7 mouse cellular contexts compared by ENCODE assay signal in genomic region chr9:99569071-99569397, GRCm38 (mm10). TPM values are rescaled to one million over a fixed set of nuclear protein-coding genes. Genes with fewer than 3 reads are reported as not detected.
DNase-seq lines count a peak whose midpoint lies in the region; ATAC-seq lines count a peak whose summit lies in the region.

No protein-coding gene starts in this region.

- intact Hi-C loops in left cerebral cortex, postnatal 10 days (cut with DNase I), result no loop called here

- no peaks in the 10 kb centered on the region for H3K9me3 ChIP-seq in lung, embryonic 16.5 days (ENCODE audit: control insufficient read depth, low read length)
- H3K9me3 ChIP-seq in forebrain, embryonic 10.5 days, result no peaks in the 10 kb centered on the region
- no peaks in the 10 kb centered on the region for H3K9me3 ChIP-seq in limb, embryonic 11.5 days (ENCODE audit: control insufficient read depth, low read length)

- DNase-seq in lung, postnatal 4 days, result no peak
- DNase-seq in forebrain, embryonic 10.5 days (ENCODE audit: extremely low spot score, low spot score), result no peak
- DNase-seq in limb, embryonic 11.5 days (ENCODE audit: low spot score), result no peak
- DNase-seq in left cerebral cortex, postnatal 10 days (ENCODE audit: extremely low spot score in 1 of 2, low spot score in 2 of 2), result no peak

- H3K9ac ChIP-seq in lung, embryonic 16.5 days (ENCODE audit: low read length), result peak overlapping the region; percentile 92
- peak overlapping the region; percentile 98 for H3K9ac ChIP-seq in limb, embryonic 11.5 days (ENCODE audit: low read length)

- peaks cover 5% of the 10 kb centered on the region for H3K4me1 ChIP-seq in lung, embryonic 16.5 days (replicated peaks; ENCODE audit: control insufficient read depth, insufficient read depth, low read length)
- peaks cover 19% of the 10 kb centered on the region for H3K4me1 ChIP-seq in forebrain, embryonic 10.5 days
- peaks cover 6% of the 10 kb centered on the region; the same call in 1 of the 2 replicates for H3K4me1 ChIP-seq in limb, embryonic 11.5 days (ENCODE audit: control insufficient read depth, insufficient read depth, low read length)

- H3K36me3 ChIP-seq in lung, embryonic 16.5 days (ENCODE audit: control insufficient read depth, insufficient read depth, low read length), result no peaks in the 10 kb centered on the region
- H3K36me3 ChIP-seq in forebrain, embryonic 10.5 days (replicated peaks), result no peaks in the 10 kb centered on the region
- H3K36me3 ChIP-seq in limb, embryonic 11.5 days (ENCODE audit: control insufficient read depth, insufficient read depth, low read length), result no peaks in the 10 kb centered on the region

- H3K4me2 ChIP-seq in lung, embryonic 16.5 days (ENCODE audit: low read depth, low read length), result peak overlapping the region; percentile 91
- peak overlapping the region; percentile 60 for H3K4me2 ChIP-seq in limb, embryonic 11.5 days (ENCODE audit: low read depth, severe bottlenecking)

- ATAC-seq in lung, embryonic 16.5 days (ENCODE audit: low read depth), result no peak
- ATAC-seq in limb, embryonic 11.5 days (ENCODE audit: insufficient number of reproducible peaks, low FRiP score, low TSS enrichment, low read depth), result 0 out of 2 replicates have a peak, but pooled peaks have one; percentile 37
- 0 out of 2 replicates have a peak, but pooled peaks have one; percentile 24 for ATAC-seq in neutrophil, adult 5-6 weeks (ENCODE audit: extremely low read depth, insufficient number of reproducible peaks, low FRiP score, poor library complexity, severe bottlenecking)
- no peak for ATAC-seq in monocyte, adult 5-6 weeks (replicated peaks; ENCODE audit: insufficient number of reproducible peaks, low FRiP score, low TSS enrichment, poor library complexity, severe bottlenecking)

- H3K4me3 ChIP-seq in lung, embryonic 16.5 days (ENCODE audit: low read length), result peak overlapping the region; percentile 77
- peak overlapping the region; percentile 99 for H3K4me3 ChIP-seq in forebrain, embryonic 10.5 days
- peak overlapping the region; percentile 99 for H3K4me3 ChIP-seq in limb, embryonic 11.5 days (ENCODE audit: low read depth, low read length)

- peak overlapping the region; percentile 98 for H3K27ac ChIP-seq in lung, embryonic 16.5 days (ENCODE audit: low read length)
- peak overlapping the region; percentile 100 for H3K27ac ChIP-seq in forebrain, embryonic 10.5 days
- peak overlapping the region; percentile 24; the same call in 1 of the 2 replicates for H3K27ac ChIP-seq in limb, embryonic 11.5 days (replicated peaks; ENCODE audit: low read depth, low read length)

- 2% methylated on average over 9 of the region's 9 CpGs for WGBS in lung, embryonic 16.5 days
- 1% methylated on average over 9 of the region's 9 CpGs for WGBS in forebrain, embryonic 10.5 days
- 2% methylated on average over 9 of the region's 9 CpGs for WGBS in limb, embryonic 11.5 days

- H3K27me3 ChIP-seq in lung, embryonic 16.5 days (ENCODE audit: control insufficient read depth, insufficient read depth, low read depth, low read length), result no peaks in the 10 kb centered on the region
- peaks cover 13% of the 10 kb centered on the region for H3K27me3 ChIP-seq in forebrain, embryonic 10.5 days (ENCODE audit: poor library complexity, severe bottlenecking)
- H3K27me3 ChIP-seq in limb, embryonic 11.5 days (ENCODE audit: control insufficient read depth, insufficient read depth, low read length), result no peaks in the 10 kb centered on the region

RNA-seq across cellular contexts. Expression of gene Armc8, which starts 0.3 kb away (rescaled TPM):
- polyA plus RNA-seq in lung, embryonic 16.5 days (2015; fragmentation: Nextera tagmentation; extraction: Ambion mirVana), result 22.0 and 23.4 TPM in 2 replicates
- 29.9 and 30.4 TPM in 2 replicates for polyA plus RNA-seq in forebrain, embryonic 10.5 days (2016; fragmentation: Nextera tagmentation; extraction: Ambion mirVana)
- polyA plus RNA-seq in limb, embryonic 11.5 days (2014; fragmentation: Nextera tagmentation; extraction: Ambion mirVana), result 20.5 and 20.6 TPM in 2 replicates
- 36.5 and 38.1 TPM in 2 replicates for total RNA-seq in neutrophil, adult 5-6 weeks (2017)
- 28.9 to 34.8 TPM (median 29.1 TPM) in 3 replicates for total RNA-seq in monocyte, adult 5-6 weeks (2017)
- total RNA-seq in left cerebral cortex, postnatal 10 days (2021), result 10 to 100 TPM; 60.3 to 61.5 TPM

RNA-seq across cellular contexts. Expression of gene Dbr1, which starts 6.6 kb away (rescaled TPM):
- polyA plus RNA-seq in lung, embryonic 16.5 days (2015; fragmentation: Nextera tagmentation; extraction: Ambion mirVana), result 31.2 and 31.6 TPM in 2 replicates
- 49.7 and 52.6 TPM in 2 replicates for polyA plus RNA-seq in forebrain, embryonic 10.5 days (2016; fragmentation: Nextera tagmentation; extraction: Ambion mirVana)
- polyA plus RNA-seq in limb, embryonic 11.5 days (2014; fragmentation: Nextera tagmentation; extraction: Ambion mirVana), result 31.2 and 35.4 TPM in 2 replicates
- total RNA-seq in neutrophil, adult 5-6 weeks (2017), result 23.7 and 24.6 TPM in 2 replicates
- total RNA-seq in monocyte, adult 5-6 weeks (2017), result 44.1 to 75.6 TPM (median 51.6 TPM) in 3 replicates
- total RNA-seq in left cerebral cortex, postnatal 10 days (2021), result 10 to 100 TPM; 11.4 to 12.4 TPM

RNA-seq across cellular contexts. Expression of gene A4gnt, which starts 43.3 kb away (rescaled TPM):
- not detected in 2 replicates for polyA plus RNA-seq in lung, embryonic 16.5 days (2015; fragmentation: Nextera tagmentation; extraction: Ambion mirVana)
- polyA plus RNA-seq in forebrain, embryonic 10.5 days (2016; fragmentation: Nextera tagmentation; extraction: Ambion mirVana), result not detected in 2 replicates
- not detected in 2 replicates for polyA plus RNA-seq in limb, embryonic 11.5 days (2014; fragmentation: Nextera tagmentation; extraction: Ambion mirVana)
- not detected in 2 replicates for total RNA-seq in neutrophil, adult 5-6 weeks (2017)
- total RNA-seq in monocyte, adult 5-6 weeks (2017), result not detected in 3 replicates
- total RNA-seq in left cerebral cortex, postnatal 10 days (2021), result not detected

Comparison
In these comparisons a context has a peak if more than half of its experiments do, and no peak if none do; other contexts are left out.
1. ATAC-seq: peak in limb, embryonic 11.5 days (single experiment) and neutrophil, adult 5-6 weeks (single experiment); none in lung, embryonic 16.5 days (single experiment) and monocyte, adult 5-6 weeks (single experiment).
2. H3K27ac ChIP-seq: peak in every context shown above with its lines; median percentile 100 in forebrain, embryonic 10.5 days; 98 in lung, embryonic 16.5 days; 24 in limb, embryonic 11.5 days.
3. Peak in every context shown above with its lines, with median percentiles within 50 percentile points of each other: H3K4me3 ChIP-seq.